Mouse (Mus musculus) lung, adult 2 months (tissue): Measurements from ENCODE around the gene Aldh1b1.

Source experiments
- CTCF ChIP-seq: fragments of 200-500 bp; IDR thresholded peaks from 2 replicates; pipeline ENCODE4 v1.5.1; 2011; ENCODE audit warnings: mild to moderate bottlenecking, low read length, control low read depth; ENCODE audit not compliant: insufficient read depth
- POLR2A ChIP-seq: fragments of 200-500 bp; IDR thresholded peaks from 2 replicates; pipeline ENCODE4 v1.6.1; 2011; ENCODE audit warnings: low read depth, mild to moderate bottlenecking, control low read depth, low read length, borderline replicate concordance; ENCODE audit errors: extremely low read depth

DNA sequence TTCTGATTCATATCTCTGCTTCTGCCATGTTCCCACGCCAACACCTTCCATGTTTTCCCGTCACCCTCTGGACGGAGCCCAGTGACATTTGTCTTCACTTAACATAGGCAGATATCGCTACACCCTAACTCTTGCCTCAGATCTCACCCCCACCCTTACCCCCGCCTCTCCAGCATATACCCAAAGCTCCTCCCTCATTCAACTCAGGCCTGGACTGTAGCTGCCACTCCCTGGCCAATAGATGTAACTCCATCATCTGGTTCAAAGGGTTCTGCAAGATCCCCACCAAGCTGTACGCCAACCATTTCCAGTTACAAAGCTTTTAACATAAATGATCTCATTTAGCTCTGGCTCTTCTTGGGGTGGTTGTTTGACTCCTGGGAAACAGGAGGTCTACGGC is 32.0 kb upstream of the Aldh1b1 start:
- TF ChIP-seq CTCF (no peak), POLR2A (no peak)
